Mouse (Mus musculus) olfactory bulb, adult 2 months (tissue): ENCODE data around the gene Fbxl8.

Source experiments
- CTCF ChIP-seq: fragments of 200-500 bp; IDR thresholded peaks from 2 replicates; pipeline ENCODE4 v1.5.1; 2012; ENCODE audit warnings: low read depth, mild to moderate bottlenecking, low read length, moderate library complexity; ENCODE audit not compliant: insufficient read depth
- POLR2A ChIP-seq: fragments of 200-500 bp; IDR thresholded peaks from 2 replicates; pipeline ENCODE4 v1.6.1; 2012; ENCODE audit warnings: mild to moderate bottlenecking, low read depth, low read length, moderate library complexity; ENCODE audit not compliant: insufficient read depth

- TF ChIP-seq CTCF: no peak
- no peak for TF ChIP-seq POLR2A
Measured at GRCm38 (mm10) chr8:105260371-105261099, 3.9 kb upstream of the Fbxl8 start.
